Mouse (Mus musculus) ES-Bruce4 (cell line): Measurements from ENCODE around the gene Hsd17b10.

Experiments
- CTCF ChIP-seq: IDR thresholded peaks from one replicate; pipeline ENCODE4 v1.8.1; 2011; ENCODE audit warnings: low read depth, low read length
- EP300 ChIP-seq: IDR thresholded peaks from 2 replicates; pipeline ENCODE4 v1.6.1; 2011; ENCODE audit warnings: low read depth, low read length; ENCODE audit not compliant: insufficient read depth

- TF ChIP-seq EP300 (no peak), CTCF (no peak)
Observed at GRCm38 (mm10) chrX:152002865-152003264, 1.2 kb downstream of the Hsd17b10 start.
